Mouse (Mus musculus): ENCODE data around the gene Arl9. TPM values are rescaled to one million over a fixed set of nuclear protein-coding genes. Genes with fewer than 3 reads are reported as not detected.
"Not testable (repeated sequence)": the region's sequence is repeated elsewhere in the genome, so short reads cannot be mapped to it uniquely, and the experiment has no call there.

Arl9 gene
- polyA plus RNA-seq, 1 experiment from 2014 or later, result 0.54 TPM

DNA sequence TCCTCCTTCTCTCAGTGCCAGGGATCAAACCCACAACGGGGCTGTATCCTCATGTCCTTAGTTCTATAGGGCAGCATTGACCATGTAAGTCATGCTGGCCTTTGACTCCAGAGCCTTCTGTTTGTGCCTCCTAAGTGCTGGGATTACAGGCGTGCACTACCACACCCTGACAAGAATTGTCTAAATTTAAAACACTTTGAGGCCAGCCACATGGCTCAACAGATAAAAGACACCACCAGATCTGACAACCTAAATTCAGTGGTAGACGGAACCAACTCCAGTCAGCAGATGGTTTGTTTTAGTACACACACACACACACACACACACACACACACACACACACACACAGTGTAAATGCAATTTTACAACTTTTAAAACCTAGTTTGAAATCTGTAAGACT is 24.2 kb downstream of the Arl9 start:
- Histone ChIP-seq H3K9me3 (no peaks in the 10 kb centered on the region), H3K4me3 (replicated peaks) (no peak overlapping the region), H3K4me1 (no peaks in the 10 kb centered on the region), H3K27me3 (replicated peaks) (no peaks in the 10 kb centered on the region), H3K4me2 (no peak overlapping the region), H3K9ac (no peak overlapping the region), H3K27ac (no peak overlapping the region), H3K36me3 (no peaks in the 10 kb centered on the region)
- 45% methylated on average over 3 of the region's 3 CpGs for whole genome bisulfite sequencing
- ATAC-seq (ENCODE audit: insufficient read depth, low FRiP score, low read depth), result no peak

DNA sequence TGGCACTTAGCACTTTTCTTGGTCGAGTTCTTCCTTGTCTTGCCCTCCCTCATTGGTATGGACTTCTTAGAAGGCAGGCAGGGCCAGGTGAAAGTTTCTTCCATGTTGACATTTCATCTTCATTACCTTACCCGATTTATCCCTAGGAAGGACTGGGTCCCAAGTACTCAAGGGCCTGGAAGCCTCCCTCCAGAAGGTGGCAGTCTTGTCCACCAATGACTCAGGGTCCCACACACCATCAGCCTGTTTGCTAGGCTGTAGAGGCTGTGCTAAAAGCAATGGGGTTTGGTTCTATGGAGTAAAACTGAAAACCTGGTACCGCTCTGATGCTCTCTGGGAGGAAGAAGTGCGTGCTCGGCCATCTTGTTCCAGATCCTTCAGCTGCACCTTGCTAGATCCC is 25.9 kb downstream of the Arl9 start:
- H3K4me3 ChIP-seq (replicated peaks), result no peak overlapping the region
- H3K4me2 ChIP-seq, result no peak overlapping the region
- no peak for ATAC-seq (ENCODE audit: insufficient read depth, low FRiP score, low read depth)
- no peak overlapping the region for H3K9ac ChIP-seq
- no peaks in the 10 kb centered on the region for H3K36me3 ChIP-seq
- no peak overlapping the region for H3K27ac ChIP-seq
- no peaks in the 10 kb centered on the region for H3K9me3 ChIP-seq
- H3K4me1 ChIP-seq, result no peaks in the 10 kb centered on the region
- H3K27me3 ChIP-seq (replicated peaks), result no peaks in the 10 kb centered on the region
- WGBS, result 84% methylated on average over 5 of the region's 5 CpGs

DNA sequence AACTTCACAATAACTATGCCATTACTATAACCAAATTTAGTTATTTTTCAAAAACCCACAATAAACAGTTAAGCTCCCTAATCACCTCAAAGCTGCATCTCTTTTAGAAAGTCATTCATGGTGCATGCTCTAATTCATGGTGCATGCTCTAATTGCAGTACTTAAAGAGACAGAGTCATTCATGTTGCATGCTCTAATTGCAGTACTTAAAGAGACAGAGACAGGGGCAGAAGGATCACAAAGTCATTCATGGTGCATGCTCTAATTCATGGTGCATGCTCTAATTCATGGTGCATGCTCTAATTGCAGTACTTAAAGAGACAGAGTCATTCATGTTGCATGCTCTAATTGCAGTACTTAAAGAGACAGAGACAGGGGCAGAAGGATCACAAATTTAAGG is 31.2 kb downstream of the Arl9 start:
- not testable (repeated sequence) for H3K36me3 ChIP-seq; H3K9me3 ChIP-seq; H3K27me3 ChIP-seq (replicated peaks); H3K4me1 ChIP-seq; H3K9ac ChIP-seq; ATAC-seq (ENCODE audit: insufficient read depth, low FRiP score, low read depth); H3K27ac ChIP-seq; H3K4me3 ChIP-seq (replicated peaks); H3K4me2 ChIP-seq

DNA sequence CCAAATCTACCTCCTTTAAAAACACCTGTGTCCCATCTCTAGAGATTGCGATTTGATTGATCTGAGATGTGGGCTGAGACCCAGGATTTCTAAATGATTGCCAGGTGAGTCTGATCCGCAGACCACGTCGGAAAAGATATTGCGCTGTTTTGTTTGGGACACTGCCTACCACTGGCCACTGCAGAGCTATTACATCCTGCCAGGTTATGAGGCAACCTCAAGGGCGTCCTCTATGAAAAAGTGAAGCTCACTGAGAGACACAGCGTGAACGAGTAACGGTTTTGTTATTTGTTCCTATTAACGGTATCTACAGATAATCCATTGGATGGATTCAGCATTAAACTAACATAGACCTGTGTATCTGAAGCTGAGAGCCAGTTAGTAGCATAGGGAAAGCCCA is 34.6 kb downstream of the Arl9 start:
- H3K27me3 ChIP-seq (replicated peaks), result no peaks in the 10 kb centered on the region
- H3K4me3 ChIP-seq (replicated peaks), result no peak overlapping the region
- H3K9me3 ChIP-seq, result no peaks in the 10 kb centered on the region
- no peak overlapping the region for H3K4me2 ChIP-seq
- no peak overlapping the region for H3K9ac ChIP-seq
- H3K27ac ChIP-seq, result no peak overlapping the region
- no peaks in the 10 kb centered on the region for H3K4me1 ChIP-seq
- WGBS, result 90% methylated on average over 10 of the region's 10 CpGs
- H3K36me3 ChIP-seq, result no peaks in the 10 kb centered on the region
- no peak for ATAC-seq (ENCODE audit: insufficient read depth, low FRiP score, low read depth)

DNA sequence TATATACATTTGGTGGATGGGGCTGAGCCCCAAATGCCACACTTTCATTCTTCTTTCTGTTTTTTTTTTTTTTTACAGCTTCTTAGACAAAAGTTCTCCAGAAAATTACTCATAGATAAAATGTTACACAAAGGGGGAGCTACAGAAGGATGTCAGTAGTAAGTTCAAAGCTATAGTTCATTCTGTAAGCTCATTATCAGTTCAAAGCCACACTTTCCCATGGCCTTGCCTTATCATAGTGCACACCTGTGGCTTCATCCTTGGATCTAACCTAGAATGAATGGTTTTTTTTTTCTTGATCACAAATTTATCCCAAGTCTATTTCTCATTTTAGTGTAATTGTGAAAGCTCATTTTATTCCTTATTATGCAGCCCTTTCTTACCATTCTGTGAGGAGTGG is 35.5 kb downstream of the Arl9 start:
- Histone ChIP-seq H3K4me3 (replicated peaks) (no peak overlapping the region), H3K9me3 (no peaks in the 10 kb centered on the region), H3K4me1 (no peaks in the 10 kb centered on the region), H3K4me2 (no peak overlapping the region), H3K27ac (no peak overlapping the region), H3K27me3 (replicated peaks) (no peaks in the 10 kb centered on the region), H3K36me3 (no peaks in the 10 kb centered on the region), H3K9ac (no peak overlapping the region)
- no peak for ATAC-seq (ENCODE audit: insufficient read depth, low FRiP score, low read depth)

DNA sequence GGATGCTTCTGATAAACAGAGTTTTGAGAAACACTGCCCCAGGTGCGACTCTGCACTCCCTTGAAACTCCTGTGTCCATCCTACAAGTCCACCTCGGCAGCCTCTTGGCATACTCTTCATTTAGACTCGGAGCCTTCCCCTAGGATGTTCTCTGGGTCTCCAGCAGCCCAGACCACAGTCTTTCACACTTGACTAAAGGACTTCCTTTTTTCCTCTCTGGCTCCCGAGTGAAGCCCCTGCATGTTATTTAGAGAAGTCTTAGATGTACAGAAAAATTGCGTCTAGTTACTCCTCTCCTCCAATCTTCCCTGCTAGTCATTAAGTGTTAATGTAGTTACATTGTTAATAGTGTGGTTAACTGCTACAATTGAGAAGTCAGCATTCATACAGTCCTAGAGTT is 40.5 kb downstream of the Arl9 start:
- no peak overlapping the region for H3K4me3 ChIP-seq (replicated peaks)
- H3K27ac ChIP-seq, result no peak overlapping the region
- no peaks in the 10 kb centered on the region for H3K36me3 ChIP-seq
- WGBS, result 60% methylated on average over 5 of the region's 5 CpGs
- H3K4me2 ChIP-seq, result no peak overlapping the region
- H3K9me3 ChIP-seq, result no peaks in the 10 kb centered on the region
- H3K4me1 ChIP-seq, result no peaks in the 10 kb centered on the region
- no peak overlapping the region for H3K9ac ChIP-seq
- no peaks in the 10 kb centered on the region for H3K27me3 ChIP-seq (replicated peaks)
- no peak for ATAC-seq (ENCODE audit: insufficient read depth, low FRiP score, low read depth)

DNA sequence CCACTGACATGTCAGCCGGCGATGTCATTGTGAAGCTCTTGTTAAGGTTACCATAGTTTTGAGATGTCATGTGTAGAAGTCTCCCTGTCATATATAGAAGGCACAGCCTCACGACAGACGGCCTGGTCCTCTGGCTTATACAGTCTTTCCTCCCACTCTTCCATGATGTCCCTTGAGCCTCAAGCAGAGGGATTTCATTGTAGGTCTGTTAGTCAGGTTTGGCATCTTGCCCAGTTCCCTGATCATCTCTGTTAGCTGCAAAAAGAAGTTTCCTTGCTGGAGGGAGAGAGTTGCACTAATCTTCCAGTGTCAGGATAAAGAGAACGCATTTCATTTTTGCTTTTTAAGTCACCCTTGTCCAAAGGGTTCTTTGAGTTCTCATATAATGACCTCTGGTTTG is 48.8 kb downstream of the Arl9 start:
- no peak for ATAC-seq (ENCODE audit: insufficient read depth, low FRiP score, low read depth)
- Histone ChIP-seq H3K27me3 (replicated peaks) (no peaks in the 10 kb centered on the region), H3K36me3 (no peaks in the 10 kb centered on the region), H3K4me2 (no peak overlapping the region), H3K9ac (no peak overlapping the region), H3K4me1 (no peaks in the 10 kb centered on the region), H3K27ac (no peak overlapping the region), H3K9me3 (no peaks in the 10 kb centered on the region), H3K4me3 (replicated peaks) (no peak overlapping the region)
- WGBS, result 91% methylated on average over 5 of the region's 5 CpGs

DNA sequence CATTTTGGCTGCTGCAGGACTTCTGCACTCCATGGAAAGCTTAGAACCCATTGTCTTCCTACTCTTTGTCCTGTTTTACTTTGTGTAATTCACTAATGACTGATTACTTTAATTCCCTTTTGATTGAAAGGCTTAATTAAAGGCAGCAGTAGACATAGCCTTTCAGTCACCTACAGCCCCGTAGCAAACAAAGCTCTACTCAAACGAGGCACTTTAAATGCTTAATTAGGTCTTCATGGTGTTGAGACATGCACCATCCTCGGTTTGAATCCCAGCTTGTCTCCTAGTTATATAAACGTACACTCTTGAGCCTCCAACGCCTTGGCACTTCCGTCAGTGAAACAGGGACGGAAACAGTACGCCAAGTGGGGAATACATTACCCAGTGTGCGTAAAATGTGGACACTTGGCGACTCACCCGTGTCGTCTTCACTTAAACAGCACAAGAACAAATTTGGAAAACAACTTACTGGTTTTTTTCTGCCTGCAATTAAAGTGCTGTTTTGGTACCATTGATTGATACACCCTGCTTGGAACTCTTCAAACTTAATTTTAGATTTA is 53.1 kb downstream of the Arl9 start:
- Histone ChIP-seq H3K27me3 (replicated peaks) (no peaks in the 10 kb centered on the region), H3K4me1 (no peaks in the 10 kb centered on the region), H3K9ac (no peak overlapping the region), H3K9me3 (no peaks in the 10 kb centered on the region), H3K4me3 (replicated peaks) (no peak overlapping the region), H3K4me2 (no peak overlapping the region), H3K27ac (no peak overlapping the region), H3K36me3 (no peaks in the 10 kb centered on the region)
- ATAC-seq (ENCODE audit: insufficient read depth, low FRiP score, low read depth), result no peak
- 70% methylated on average over 12 of the region's 12 CpGs for WGBS

Other genes starting within 250 kb of the Arl9 start
- gene Aasdh, start 98.5 kb upstream of the Arl9 start, polyA plus RNA-seq (2015; fragmentation: Nextera tagmentation; extraction: Ambion mirVana), result 14.5 and 16.7 TPM in 2 replicates
- 220 and 231 TPM in 2 replicates for gene Paics, start 52.7 kb upstream of the Arl9 start, polyA plus RNA-seq (2015; fragmentation: Nextera tagmentation; extraction: Ambion mirVana)
- 27.0 and 27.6 TPM in 2 replicates for gene Ppat, start 52.5 kb upstream of the Arl9 start, polyA plus RNA-seq (2015; fragmentation: Nextera tagmentation; extraction: Ambion mirVana)
- gene Srp72, start 29.4 kb upstream of the Arl9 start, polyA plus RNA-seq (2015; fragmentation: Nextera tagmentation; extraction: Ambion mirVana), result 89.4 and 94.1 TPM in 2 replicates
- 0.22 and 0.48 TPM in 2 replicates for gene Thegl, start 12.0 kb downstream of the Arl9 start, polyA plus RNA-seq (2015; fragmentation: Nextera tagmentation; extraction: Ambion mirVana)
- 2.1 and 3.5 TPM in 2 replicates for gene Hopx, start 111.1 kb downstream of the Arl9 start, polyA plus RNA-seq (2015; fragmentation: Nextera tagmentation; extraction: Ambion mirVana)
- gene Spink2, start 207.4 kb downstream of the Arl9 start, polyA plus RNA-seq (2015; fragmentation: Nextera tagmentation; extraction: Ambion mirVana), result 1.6 and 1.9 TPM in 2 replicates

All from stomach, embryonic 15.5 days (tissue).